Mouse (Mus musculus): ENCODE measurements around the gene Ctnnbl1.

DNA sequence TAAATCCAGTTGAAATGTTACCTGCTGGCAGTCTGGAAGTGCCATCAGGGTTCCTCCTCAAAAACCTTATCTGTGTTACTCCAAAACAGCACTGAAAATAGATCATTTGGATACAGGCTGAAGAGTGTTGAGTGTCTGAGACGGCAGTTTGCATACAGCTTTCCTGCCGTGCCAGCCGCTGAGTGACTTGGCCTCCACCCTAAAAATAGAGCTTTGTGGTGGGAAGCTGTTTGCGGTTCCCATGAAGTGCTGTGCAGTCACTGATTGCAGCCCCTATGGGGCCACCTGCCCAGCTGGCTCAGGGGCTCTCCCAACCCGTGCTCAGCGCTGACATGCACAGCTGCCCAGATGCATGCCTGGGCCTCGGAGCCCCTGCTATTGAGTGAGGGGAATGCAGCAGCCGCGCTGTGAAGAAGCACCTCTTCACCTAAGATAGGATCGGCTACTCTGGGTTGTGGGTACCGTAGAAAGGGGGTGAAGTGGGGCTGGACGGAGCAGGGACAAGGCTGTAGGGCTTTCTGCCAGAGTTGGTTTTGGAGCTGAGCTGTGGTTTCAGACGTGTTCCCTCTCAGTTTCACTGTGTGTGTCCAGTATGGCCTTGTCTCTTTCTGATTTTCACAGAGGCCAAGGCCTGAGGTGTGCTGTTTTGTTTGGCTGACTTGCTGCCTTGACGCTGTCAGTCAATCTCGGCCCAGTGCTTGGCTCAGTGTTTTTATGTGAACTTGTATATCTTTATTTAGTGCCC is 81.5 kb downstream of the Ctnnbl1 start:
- TF ChIP-seq GATA1 (IDR thresholded peaks at IDR 0.05; ENCODE audit: low read length) (no peak), TAL1 (IDR thresholded peaks at IDR 0.05; ENCODE audit: low read length) (no peak)

Measured in erythroblast, embryonic 14.5 days (primary cell).